Comparison of ENCODE assay signal across 40 mouse cellular contexts in the genomic region with DNA sequence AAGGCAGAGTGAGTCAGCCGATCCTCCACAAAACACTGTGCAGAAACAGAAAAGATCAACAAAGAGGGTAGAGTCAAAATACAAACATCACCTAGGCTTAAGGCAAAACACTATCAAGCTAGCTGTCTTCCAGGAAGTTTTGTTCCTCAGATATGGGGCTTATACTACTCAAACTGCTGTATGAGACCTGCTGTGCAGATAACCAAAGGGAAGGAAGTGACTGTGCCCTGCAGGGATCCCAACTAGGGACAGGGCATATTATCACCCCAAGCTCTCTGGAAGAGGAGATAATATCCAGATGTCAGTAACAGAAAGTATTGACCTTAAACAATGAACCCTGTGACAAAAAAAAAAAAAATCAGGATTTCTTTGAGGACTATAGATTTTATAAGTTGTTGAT. TPM values are rescaled to one million over a fixed set of nuclear protein-coding genes. Genes with fewer than 3 reads are reported as not detected.
"Had no signal": no experiment of that assay in that cellular context is flagged by ENCODE, and none has a peak within 500 bp of the region (broad histone marks: within the 10 kb centered on the region; RNA-seq: fewer than 3 reads in every experiment).

No protein-coding gene starts in this region.

- H3K4me1 ChIP-seq: heart, embryonic 10.5 days; heart, embryonic 13.5 days; heart, embryonic 15.5 days; hindbrain, embryonic 10.5 days; hindbrain, embryonic 12.5 days; kidney, embryonic 15.5 days; limb, embryonic 15.5 days; liver, embryonic 13.5 days; liver, embryonic 15.5 days had no signal

- ATAC-seq: hindbrain, postnatal 0 days; intestine, embryonic 16.5 days had no signal

- H3K9me3 ChIP-seq: heart, embryonic 10.5 days; heart, embryonic 13.5 days; heart, embryonic 15.5 days; hindbrain, embryonic 10.5 days; hindbrain, embryonic 12.5 days; kidney, embryonic 15.5 days; limb, embryonic 13.5 days; limb, embryonic 15.5 days; liver, embryonic 13.5 days; liver, embryonic 15.5 days had no signal

- H3K27me3 ChIP-seq: heart, embryonic 13.5 days; heart, embryonic 15.5 days; hindbrain, embryonic 12.5 days; kidney, embryonic 15.5 days; limb, embryonic 13.5 days; limb, embryonic 15.5 days; liver, embryonic 13.5 days; liver, embryonic 15.5 days had no signal

- H3K9ac ChIP-seq: heart, embryonic 13.5 days; heart, embryonic 15.5 days; hindbrain, embryonic 12.5 days; hindbrain, embryonic 14.5 days; kidney, embryonic 15.5 days; limb, embryonic 13.5 days; limb, embryonic 15.5 days; liver, embryonic 13.5 days; liver, embryonic 15.5 days had no signal

- H3K27ac ChIP-seq: gastrocnemius, adult 2 months; heart, embryonic 10.5 days; heart, embryonic 13.5 days; heart, embryonic 15.5 days; hindbrain, embryonic 10.5 days; hindbrain, embryonic 12.5 days; hindbrain, embryonic 14.5 days; hindbrain, postnatal 0 days; kidney, embryonic 15.5 days; kidney, postnatal 0 days; limb, embryonic 13.5 days; limb, embryonic 15.5 days; liver, embryonic 13.5 days; liver, embryonic 15.5 days had no signal

- H3K4me3 ChIP-seq: gastrocnemius, adult 2 months; heart, embryonic 10.5 days; heart, embryonic 13.5 days; heart, embryonic 15.5 days; hindbrain, embryonic 10.5 days; hindbrain, embryonic 12.5 days; kidney, embryonic 15.5 days; limb, embryonic 13.5 days; limb, embryonic 15.5 days; liver, embryonic 13.5 days; liver, embryonic 15.5 days had no signal

- H3K36me3 ChIP-seq: heart, embryonic 10.5 days; heart, embryonic 15.5 days; hindbrain, embryonic 10.5 days; hindbrain, embryonic 12.5 days; kidney, embryonic 15.5 days; limb, embryonic 13.5 days; limb, embryonic 15.5 days; liver, embryonic 13.5 days; liver, embryonic 15.5 days had no signal

- DNase-seq: gastrocnemius, adult 2 months; gastrocnemius, postnatal 14 days; heart, adult 18-20 months; heart, postnatal 4 days; kidney, adult 11 months; kidney, adult 2 months; kidney, adult 9 months; kidney, postnatal 14 days; kidney, postnatal 36 days; layer of hippocampus, adult 9-11 months; layer of hippocampus, postnatal 36 days; left cerebral cortex, postnatal 4 days; liver, embryonic 13.5 days had no signal

- H3K4me2 ChIP-seq: heart, embryonic 13.5 days; heart, embryonic 15.5 days; hindbrain, embryonic 12.5 days; hindbrain, embryonic 14.5 days; kidney, embryonic 15.5 days; limb, embryonic 13.5 days; limb, embryonic 15.5 days; liver, embryonic 13.5 days; liver, embryonic 15.5 days had no signal

RNA-seq across cellular contexts. Expression of a gene that starts 27.0 kb away (rescaled TPM):
- total RNA-seq: gastrocnemius, adult 2 months; gastrocnemius, postnatal 14 days; granulocyte monocyte progenitor cell, adult 5-6 weeks; heart, adult 18-20 months; heart, postnatal 25 days; heart, postnatal 4 days; hindbrain, postnatal 0 days had no signal
- polyA plus RNA-seq: hindbrain, embryonic 10.5 days; hindbrain, embryonic 12.5 days; hindbrain, embryonic 14.5 days; kidney, adult 2 months; liver, embryonic 15.5 days had no signal

RNA-seq across cellular contexts. Expression of a gene that starts 33.0 kb away (rescaled TPM):
- total RNA-seq: gastrocnemius, adult 2 months; gastrocnemius, postnatal 14 days; gastrocnemius, postnatal 4 days; granulocyte monocyte progenitor cell, adult 5-6 weeks; heart, adult 18-20 months; heart, adult 8-10 months; heart, postnatal 25 days; heart, postnatal 4 days; layer of hippocampus, adult 18-20 months; layer of hippocampus, adult 8-10 months; layer of hippocampus, postnatal 14 days; layer of hippocampus, postnatal 36 days; left cerebral cortex, adult 18-20 months; left cerebral cortex, adult 8-10 months; left cerebral cortex, postnatal 10 days; left cerebral cortex, postnatal 25 days; left cerebral cortex, postnatal 4 days had no signal
- polyA plus RNA-seq: frontal cortex, adult 2 months; heart, embryonic 10.5 days; heart, embryonic 13.5 days; heart, embryonic 15.5 days; heart, postnatal 0 days; hindbrain, embryonic 10.5 days; hindbrain, embryonic 12.5 days; hindbrain, embryonic 14.5 days; hindbrain, postnatal 0 days; kidney, adult 2 months; kidney, embryonic 15.5 days; limb, embryonic 11.5 days; limb, embryonic 13.5 days; limb, embryonic 15.5 days; liver, embryonic 13.5 days; liver, embryonic 15.5 days had no signal
